Mouse (Mus musculus): ENCODE data around the gene Atg13.

- TF ChIP-seq POLR2A (IDR thresholded peaks at IDR 0.05; ENCODE audit: extremely low read depth, insufficient read depth, low read length) (no peak), CTCF (IDR thresholded peaks at IDR 0.05; ENCODE audit: low read depth, low read length) (no peak)
Observed at GRCm38 (mm10) chr2:91744686-91745085, 34.3 kb upstream of the Atg13 start.

Measured in liver, adult 2 months (tissue).